Mouse (Mus musculus) urinary bladder, postnatal 14 days (tissue): ENCODE measurements around the gene Lrtm2.
"Not testable (repeated sequence)": the region's sequence is repeated elsewhere in the genome, so short reads cannot be mapped to it uniquely, and the experiment has no call there.

Experiments
- DNase-seq: peaks from one replicate; pipeline ENCODE4 v3.0.0; 2021; ENCODE audit warnings: low spot score

The Lrtm2 gene

DNA sequence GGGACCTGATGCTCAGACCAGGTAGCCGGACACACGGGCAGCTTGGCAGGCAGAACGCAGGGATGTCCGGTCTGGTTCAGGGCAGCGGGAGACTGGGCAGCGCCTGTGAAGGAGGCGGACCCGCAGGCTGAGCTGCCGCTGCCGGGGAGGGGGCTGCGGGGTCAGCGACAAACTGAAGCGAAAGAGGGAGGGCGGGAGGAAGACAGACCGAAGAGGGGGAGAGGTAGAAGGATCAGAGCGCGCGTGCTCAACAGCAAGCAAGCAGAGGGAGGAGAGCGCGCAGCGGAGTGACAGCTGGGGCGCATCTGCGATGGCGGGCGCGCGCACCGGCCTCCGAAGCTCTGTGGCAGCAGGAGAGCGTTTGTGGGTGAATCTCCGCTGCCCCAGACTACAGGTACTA, at the start of gene Lrtm2:
Lrtm2 (minus strand) TSS at position 261 of the 400 bp plus-strand sequence.
- no peak for DNase-seq

- no peak for DNase-seq
Observed at GRCm38 (mm10) chr6:119378631-119379030, 48.1 kb upstream of the Lrtm2 start.

DNA sequence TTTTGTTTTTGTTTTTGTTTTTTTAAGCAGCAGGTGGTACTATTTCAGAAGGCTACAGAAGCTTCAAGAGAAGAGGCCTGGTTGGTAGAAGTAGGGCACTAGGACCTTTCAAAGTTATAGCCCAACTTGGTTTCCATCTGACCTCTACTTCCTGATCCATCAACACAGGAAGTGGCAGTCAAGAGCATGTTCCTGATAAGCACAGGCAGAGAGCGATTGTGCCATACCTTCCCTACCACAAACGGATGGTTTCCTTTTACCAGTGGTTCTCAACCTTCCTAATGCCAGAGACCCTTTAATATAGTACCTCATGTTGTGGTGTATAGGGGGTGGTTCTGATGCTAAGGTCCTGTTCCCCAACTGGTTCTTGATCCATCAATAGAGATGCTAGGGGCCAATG, 47.0 kb upstream of the Lrtm2 start:
- no peak for DNase-seq

- no peak for DNase-seq
Observed at GRCm38 (mm10) chr6:119375035-119375434, 44.5 kb upstream of the Lrtm2 start.

DNA sequence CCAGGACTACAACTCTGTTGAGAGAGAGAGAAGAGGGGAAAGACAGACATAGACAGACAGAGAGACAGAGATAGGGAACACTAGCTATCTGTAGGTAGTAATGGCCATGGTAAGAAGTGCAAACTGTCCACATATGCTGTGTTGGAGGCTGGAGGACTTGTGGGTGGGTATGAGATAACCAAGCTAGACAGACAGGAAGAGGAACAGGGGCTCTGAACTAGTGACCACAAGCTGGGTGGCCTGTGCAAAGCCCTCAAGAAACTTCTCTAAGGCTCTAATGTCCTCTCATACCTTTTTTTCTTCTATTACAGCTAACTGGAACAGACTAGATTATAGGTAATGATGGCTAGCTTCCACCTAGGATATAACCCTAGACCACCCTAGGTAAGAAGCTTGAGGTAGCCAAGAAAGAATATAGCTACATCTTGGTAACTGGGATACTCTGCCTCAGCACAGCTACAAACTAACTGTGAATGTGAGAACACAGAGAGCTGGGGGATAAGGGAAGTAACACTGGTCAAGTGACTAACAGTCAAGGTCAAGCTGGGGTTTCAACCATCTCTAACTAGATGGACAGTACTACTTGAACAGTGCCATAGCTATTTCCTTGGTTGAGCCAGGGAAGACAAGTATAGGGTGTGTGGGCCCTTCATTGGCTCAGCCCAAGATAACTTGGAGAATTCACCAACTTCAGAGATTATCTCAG, 42.6 kb upstream of the Lrtm2 start:
- no peak for DNase-seq

DNA sequence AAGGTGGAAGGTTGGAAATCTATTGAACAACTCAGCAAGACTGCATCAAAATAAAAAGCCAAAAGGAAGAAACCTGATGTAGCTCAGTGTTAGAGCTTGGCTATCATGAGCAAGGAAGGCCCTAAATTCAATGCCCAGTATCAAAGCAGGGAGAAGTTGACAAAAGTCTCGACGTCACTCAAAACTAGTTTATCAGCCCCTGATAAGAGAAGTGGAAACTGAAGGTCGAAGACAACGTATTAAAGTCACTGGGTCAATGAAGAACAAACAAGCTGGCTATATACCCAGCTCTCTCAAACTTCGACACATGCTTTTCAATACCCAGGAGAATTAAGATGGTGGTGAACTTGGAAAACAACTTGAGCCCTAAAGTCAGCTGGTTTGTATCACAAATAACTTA, 41.7 kb upstream of the Lrtm2 start:
- no peak for DNase-seq

GRCm38 (mm10) chr6:119371624-119372023, 41.1 kb upstream of the Lrtm2 start:
- DNase-seq, result no peak

GRCm38 (mm10) chr6:119367382-119367781, 36.8 kb upstream of the Lrtm2 start:
- no peak for DNase-seq

- DNase-seq, result not testable (repeated sequence)
Observed at GRCm38 (mm10) chr6:119366800-119367199, 36.2 kb upstream of the Lrtm2 start.

GRCm38 (mm10) chr6:119363593-119363992, 33.0 kb upstream of the Lrtm2 start:
- no peak for DNase-seq

- DNase-seq, result no peak
Observed at GRCm38 (mm10) chr6:119360925-119361702, 30.5 kb upstream of the Lrtm2 start.

GRCm38 (mm10) chr6:119360250-119360649, 29.7 kb upstream of the Lrtm2 start:
- not testable (repeated sequence) for DNase-seq

DNA sequence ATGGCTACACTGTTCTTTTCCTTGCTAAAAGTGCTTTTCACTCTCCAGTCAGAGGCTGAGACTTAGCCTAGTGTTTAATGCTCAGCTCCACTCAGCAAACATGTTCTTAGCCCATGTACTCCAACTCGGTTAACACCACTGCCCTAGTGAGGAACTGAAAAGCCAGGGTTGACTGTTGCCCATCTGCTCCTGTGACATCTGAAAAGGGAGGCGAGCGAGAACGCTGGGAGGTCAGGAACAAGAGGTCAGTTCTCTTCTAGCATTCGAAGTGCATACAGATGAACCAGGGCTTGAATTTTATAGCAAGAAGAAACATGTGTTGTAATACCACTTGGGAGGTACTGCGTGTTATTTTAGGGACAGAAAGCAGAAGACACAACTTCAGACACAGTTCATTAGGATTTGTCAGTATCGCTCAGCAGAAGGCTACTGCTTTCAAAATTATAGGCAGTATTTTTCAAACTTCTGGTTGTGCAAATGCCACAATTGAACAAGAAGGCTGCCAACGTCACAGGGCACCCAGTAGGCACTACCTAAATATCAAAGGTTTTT, 27.5 kb upstream of the Lrtm2 start:
- no peak for DNase-seq

- DNase-seq, result no peak
Observed at GRCm38 (mm10) chr6:119352501-119352900, 21.9 kb upstream of the Lrtm2 start.

- DNase-seq, result no peak
Observed at GRCm38 (mm10) chr6:119351656-119352055, 21.1 kb upstream of the Lrtm2 start.

DNA sequence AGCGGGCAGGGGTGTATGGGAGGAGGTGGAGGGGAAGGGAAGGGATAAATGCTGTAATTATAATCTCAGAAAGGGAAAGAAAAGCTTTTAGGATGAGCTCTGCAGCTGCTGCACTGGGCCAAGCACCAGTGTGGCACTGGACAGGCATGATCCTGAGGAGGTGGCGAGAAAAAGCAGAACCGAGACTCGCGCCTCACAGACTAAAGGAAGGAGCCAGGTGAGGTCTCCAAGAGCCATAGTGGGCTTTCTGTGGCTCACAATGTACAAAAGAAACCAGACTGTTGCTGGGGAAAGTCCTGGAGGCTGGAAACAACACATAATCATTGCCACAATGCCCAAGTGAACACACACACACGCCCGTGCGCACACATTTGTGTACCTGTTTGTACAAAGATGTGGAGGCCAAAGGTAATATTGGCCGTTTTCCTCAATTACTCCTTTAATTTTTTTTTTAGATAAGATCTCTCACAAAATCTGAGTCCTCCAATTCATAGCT, 20.2 kb upstream of the Lrtm2 start:
- DNase-seq, result no peak

- DNase-seq, result peak; percentile 85
Observed at GRCm38 (mm10) chr6:119348234-119348633, 17.7 kb upstream of the Lrtm2 start.

GRCm38 (mm10) chr6:119347813-119348212, 17.2 kb upstream of the Lrtm2 start:
- no peak for DNase-seq

GRCm38 (mm10) chr6:119346257-119346656, 15.7 kb upstream of the Lrtm2 start:
- DNase-seq, result no peak

- DNase-seq, result no peak
Observed at GRCm38 (mm10) chr6:119341409-119341808, 10.8 kb upstream of the Lrtm2 start.

- DNase-seq, result no peak
Observed at GRCm38 (mm10) chr6:119338121-119338912, 7.8 kb upstream of the Lrtm2 start.

DNA sequence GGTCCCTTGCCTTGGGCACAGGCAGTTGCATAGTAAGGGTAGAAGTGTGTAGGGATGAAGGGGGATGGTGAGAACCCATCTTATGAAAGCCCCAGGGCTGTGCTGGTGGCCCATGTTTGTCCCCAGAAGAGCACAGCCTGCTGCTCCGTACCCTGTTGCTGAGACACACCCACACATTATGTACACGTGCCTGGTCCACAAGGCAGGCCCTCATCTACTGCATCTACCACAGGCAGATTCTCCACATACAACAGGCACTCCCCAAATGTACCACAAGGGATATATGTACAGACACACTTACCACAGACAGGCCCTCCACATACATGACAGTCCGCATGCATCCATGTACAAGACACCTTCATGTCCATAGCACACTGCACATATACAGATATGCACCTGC, 6.7 kb upstream of the Lrtm2 start:
- DNase-seq, result no peak
